Mouse (Mus musculus): ENCODE results near the gene Dnah1.

- TF ChIP-seq CTCF (IDR thresholded peaks at IDR 0.05): no peak
- TF ChIP-seq EP300 (IDR thresholded peaks at IDR 0.05): no peak
Observed at GRCm38 (mm10) chr14:31216846-31217245, 106.8 kb downstream of the Dnah1 start, which contains the start of gene Nisch.

Data from lung, postnatal 0 days (tissue).